Mouse (Mus musculus): ENCODE results near the gene Cryba4.

The Cryba4 gene

GRCm38 (mm10) chr5:112252400-112252799, at the start of gene Cryba4:
Gene Cryba4, minus strand, starts transcription at chr5:112252518.
- no peak for DNase-seq

- no peak for DNase-seq
These were observed 49.4 kb upstream of the Cryba4 start for GRCm38 (mm10) chr5:112301694-112302093.

- no peak for DNase-seq
These were observed 48.5 kb upstream of the Cryba4 start for GRCm38 (mm10) chr5:112300721-112301308.

- no peak for DNase-seq
These were observed 47.8 kb upstream of the Cryba4 start for GRCm38 (mm10) chr5:112300112-112300511.

- no peak for DNase-seq
These were observed 47.1 kb upstream of the Cryba4 start for GRCm38 (mm10) chr5:112299399-112299798.

- DNase-seq, result peak in 1 of 2 experiments; percentile 65
These were observed 46.1 kb upstream of the Cryba4 start for GRCm38 (mm10) chr5:112298226-112298988.

GRCm38 (mm10) chr5:112297257-112297656, 44.9 kb upstream of the Cryba4 start:
- no peak for DNase-seq

- DNase-seq, result peak in 1 of 2 experiments; percentile 35
These were observed 44.3 kb upstream of the Cryba4 start for GRCm38 (mm10) chr5:112296404-112297181.

GRCm38 (mm10) chr5:112295564-112295963, 43.2 kb upstream of the Cryba4 start:
- no peak for DNase-seq

GRCm38 (mm10) chr5:112295162-112295561, 42.8 kb upstream of the Cryba4 start:
- DNase-seq, result no peak

- DNase-seq, result no peak
These were observed 42.4 kb upstream of the Cryba4 start for GRCm38 (mm10) chr5:112294696-112295095.

GRCm38 (mm10) chr5:112293800-112294199, 41.5 kb upstream of the Cryba4 start:
- no peak for DNase-seq

- no peak for DNase-seq
These were observed 40.1 kb upstream of the Cryba4 start for GRCm38 (mm10) chr5:112292343-112292980.

GRCm38 (mm10) chr5:112291866-112292265, 39.5 kb upstream of the Cryba4 start:
- peak in 1 of 2 experiments; percentile 55 for DNase-seq

- DNase-seq, result no peak
These were observed 38.2 kb upstream of the Cryba4 start for GRCm38 (mm10) chr5:112290536-112290880.

- no peak for DNase-seq
These were observed 37.7 kb upstream of the Cryba4 start for GRCm38 (mm10) chr5:112289819-112290535.

GRCm38 (mm10) chr5:112289236-112289635, 36.9 kb upstream of the Cryba4 start:
- DNase-seq, result peak; percentile 59 to 70

- DNase-seq, result peak in 1 of 2 experiments; percentile 50
These were observed 36.1 kb upstream of the Cryba4 start for GRCm38 (mm10) chr5:112288193-112289141.

- DNase-seq, result no peak
These were observed 35.3 kb upstream of the Cryba4 start for GRCm38 (mm10) chr5:112287652-112288051.

- DNase-seq, result no peak
These were observed 34.8 kb upstream of the Cryba4 start for GRCm38 (mm10) chr5:112286984-112287641.

GRCm38 (mm10) chr5:112286608-112286983, 34.3 kb upstream of the Cryba4 start:
- no peak for DNase-seq
